Mouse (Mus musculus): ENCODE data around the gene Ccs.

Gene Ccs

DNA sequence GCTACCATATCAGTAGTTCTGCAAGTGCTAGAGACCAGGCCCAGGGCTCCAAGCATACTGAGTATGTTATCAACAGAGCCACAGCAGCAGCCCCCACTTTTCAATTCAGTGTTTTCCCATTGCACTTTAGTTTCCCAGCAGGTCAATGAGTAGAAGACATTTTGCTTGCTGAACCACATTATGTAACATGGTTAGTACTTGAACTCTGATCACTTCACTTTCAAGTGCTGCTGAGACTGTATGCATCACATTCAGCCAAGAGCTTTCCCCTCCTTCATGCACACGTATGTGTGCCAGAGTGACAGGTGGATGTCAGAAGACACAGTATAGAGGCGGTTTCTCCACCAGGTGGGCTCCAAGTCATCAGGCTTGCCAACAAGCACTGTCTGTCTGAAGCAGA lies 56.2 kb downstream of the Ccs start:
- no peak for DNase-seq (ENCODE audit: low spot score in 2 of 2)
